Mouse (Mus musculus) E14TG2a.4 (cell line): Measurements from ENCODE around the gene Dennd4a.

ENCODE experiments used
- CTCF ChIP-seq: conservative IDR thresholded peaks from 2 replicates; pipeline ENCODE4 v1.5.1; 2014; ENCODE audit warnings: low read length
- NANOG ChIP-seq: IDR thresholded peaks from 2 replicates; pipeline ENCODE4 v1.6.1; 2014; ENCODE audit warnings: borderline replicate concordance, low read length, mixed read lengths
- POU5F1 ChIP-seq: IDR thresholded peaks from 2 replicates; pipeline ENCODE4 v1.6.1; 2014; ENCODE audit warnings: low read length, borderline replicate concordance

DNA sequence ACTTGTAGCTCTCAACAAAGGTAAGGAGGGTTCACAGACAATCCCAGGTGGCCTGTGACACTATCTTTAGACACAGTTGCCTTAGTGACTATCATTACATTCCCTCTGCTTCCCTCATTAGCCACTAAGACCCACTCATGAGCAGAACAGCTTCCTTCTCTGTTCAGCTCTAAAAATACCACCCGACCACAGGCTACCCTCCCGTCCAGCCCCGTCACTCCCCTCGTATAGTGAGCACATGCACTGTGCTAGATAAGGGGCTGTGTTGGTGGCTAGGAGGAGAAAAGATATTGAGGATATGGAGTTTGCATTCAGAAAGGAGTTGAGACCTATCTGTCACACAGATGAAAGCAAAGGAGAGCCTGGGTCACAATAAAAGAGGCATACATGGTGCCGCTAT is 127.4 kb downstream of the Dennd4a start:
- TF ChIP-seq CTCF (no peak), POU5F1 (no peak), NANOG (no peak)
